Mouse (Mus musculus): Measurements from ENCODE around the gene Cyp2c40.
"Not testable (repeated sequence)": the region's sequence is repeated elsewhere in the genome, so short reads cannot be mapped to it uniquely, and the experiment has no call there.

Gene Cyp2c40
- long read RNA-seq, experiment 1, result 0 reads
- long read RNA-seq, experiment 2, result 0 reads

DNA sequence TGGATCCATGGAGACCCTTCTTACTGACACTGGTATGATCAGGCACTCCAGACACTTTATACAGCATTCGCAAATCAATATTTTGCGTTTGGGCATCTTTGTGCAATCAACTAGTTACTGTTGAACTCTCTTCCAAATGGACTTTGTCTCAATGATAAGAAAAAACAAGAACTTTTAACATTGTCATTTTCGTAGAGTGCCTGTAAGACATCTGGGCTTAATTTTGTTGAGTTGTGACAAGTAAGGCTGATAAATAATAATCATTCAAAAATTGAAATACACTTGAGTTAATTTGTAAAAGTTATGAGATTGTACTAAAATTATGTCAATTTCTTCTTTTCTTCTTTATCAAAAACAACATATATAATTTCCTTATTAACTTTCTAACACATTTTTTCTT lies at the start of gene Cyp2c40:
Gene Cyp2c40, minus strand, starts transcription at position 101 of the 400 bp plus-strand sequence.
- intact Hi-C loops (cut with DNase I), result not testable (repeated sequence)

DNA sequence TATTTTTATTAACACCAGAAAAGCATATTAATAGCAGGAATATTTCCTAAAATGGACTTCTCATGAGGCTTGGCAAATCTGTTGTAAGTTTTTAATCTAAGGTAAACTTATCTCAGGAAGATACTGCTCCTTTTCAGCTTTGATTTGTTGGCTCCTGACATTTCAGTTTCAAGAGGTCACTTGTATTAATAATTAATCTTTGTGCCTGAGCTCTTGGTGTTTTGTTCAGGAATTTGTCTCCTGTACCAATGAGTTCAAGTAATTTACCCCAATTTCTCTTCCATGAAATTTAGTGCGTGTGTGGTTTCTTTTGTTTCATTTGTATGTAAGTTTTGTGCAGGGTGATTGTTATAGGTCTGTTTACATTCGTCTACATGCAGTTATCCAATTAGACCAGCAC lies 8.3 kb upstream of the Cyp2c40 start:
- intact Hi-C loops (cut with DNase I), result not testable (repeated sequence)

DNA sequence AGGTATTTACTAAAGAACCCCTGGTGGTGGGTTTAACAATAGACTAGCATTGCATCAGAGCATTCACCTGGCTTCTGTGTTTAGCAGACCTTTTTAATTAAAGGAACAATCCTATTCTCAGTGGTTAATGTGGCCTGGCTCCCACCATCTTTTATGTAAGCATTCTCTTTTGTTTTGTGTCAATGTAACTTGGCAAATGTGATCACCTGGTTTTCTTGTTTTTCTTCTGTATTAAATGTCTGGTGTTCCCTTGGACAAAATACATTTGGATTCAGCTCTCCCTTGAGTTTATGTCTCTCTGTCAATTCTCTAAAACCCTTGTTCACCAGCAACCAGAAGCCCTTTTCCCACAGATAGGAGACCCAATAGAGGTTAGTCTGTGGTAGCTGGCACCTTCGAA lies 3.8 kb upstream of the Cyp2c40 start:
- intact Hi-C loops (cut with DNase I), result not testable (repeated sequence)

DNA sequence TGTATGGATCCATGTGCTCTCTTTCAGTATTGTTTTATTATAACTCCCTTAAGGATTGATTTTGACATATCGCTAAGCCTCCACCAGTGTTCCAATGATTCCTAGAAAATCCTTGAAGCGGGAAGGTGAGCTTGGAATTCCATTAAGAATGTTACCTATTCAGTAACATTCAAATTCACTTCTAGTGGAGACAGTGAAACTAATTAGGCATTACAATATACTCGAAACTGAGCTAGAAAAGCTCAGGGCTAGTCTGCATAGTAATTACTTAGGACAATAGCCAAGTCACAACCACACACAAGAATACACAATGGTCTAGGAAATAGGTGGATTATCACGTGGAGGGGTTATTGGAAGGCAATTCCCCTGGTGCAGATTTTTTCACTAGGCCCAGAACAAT lies 3.4 kb upstream of the Cyp2c40 start:
- intact Hi-C loops (cut with DNase I), result not testable (repeated sequence)

DNA sequence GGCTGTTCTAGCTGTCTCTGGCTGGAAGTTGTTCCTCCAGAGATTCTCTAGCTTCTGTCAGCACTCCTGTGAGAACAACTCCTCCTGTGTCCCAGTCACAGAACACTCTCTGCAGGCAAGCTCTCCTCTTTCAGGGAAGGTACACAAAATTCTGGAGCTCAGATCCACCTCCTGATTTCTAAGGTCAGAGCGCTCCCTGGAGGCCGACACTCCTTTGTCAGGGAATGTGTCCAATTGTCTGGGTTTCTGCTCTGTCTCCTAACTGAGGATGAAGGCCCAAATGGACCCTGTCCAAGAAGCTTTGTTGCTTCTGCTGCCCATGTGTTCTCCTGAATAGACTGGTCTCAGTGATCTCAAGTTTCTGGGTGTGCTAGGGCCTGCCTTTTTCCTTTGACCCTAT lies 27.2 kb downstream of the Cyp2c40 start:
- intact Hi-C loops (cut with DNase I), result loop anchor here (10.0 kb wide), 1 partner anchor 81 kb away; no protein-coding TSS in a partner anchor

DNA sequence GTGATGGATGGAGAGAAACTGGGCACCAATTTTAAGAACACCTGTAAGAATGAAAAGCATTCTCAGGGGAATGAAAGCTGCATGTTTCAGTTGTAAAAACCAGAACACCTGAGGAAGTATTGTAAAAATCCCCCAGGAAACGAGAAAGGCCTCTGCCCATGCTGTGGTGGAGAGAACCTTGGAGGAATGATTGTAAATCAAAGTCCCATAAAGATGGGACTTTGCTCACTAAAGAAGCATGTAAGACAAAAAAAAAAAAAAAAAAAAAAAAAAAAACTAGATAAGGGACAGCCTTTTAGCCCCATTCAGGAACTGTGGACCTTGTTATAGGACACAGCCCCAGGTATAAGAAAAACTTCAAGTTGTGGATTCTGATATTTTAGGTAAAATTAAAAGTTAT lies 67.3 kb downstream of the Cyp2c40 start:
- intact Hi-C loops (cut with DNase I), result no loop called here

DNA sequence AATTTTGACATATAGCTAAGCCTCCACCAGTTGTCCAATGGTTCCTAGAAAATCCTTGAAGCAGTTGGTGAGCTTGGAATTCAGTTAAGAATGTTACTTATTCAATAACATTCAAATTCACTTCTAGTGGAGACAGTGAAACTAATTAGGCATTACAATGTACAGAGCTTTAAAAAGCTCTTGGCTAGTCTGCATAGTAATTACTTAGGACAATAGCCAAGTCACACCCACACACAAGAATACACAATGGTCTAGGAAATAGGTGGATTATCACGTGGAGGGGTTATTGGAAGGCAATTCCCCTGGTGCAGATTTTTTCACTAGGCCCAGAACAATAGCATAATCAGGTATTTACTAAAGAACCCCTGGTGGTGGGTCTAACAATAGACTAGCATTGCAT lies 68.3 kb downstream of the Cyp2c40 start:
- intact Hi-C loops (cut with DNase I), result not testable (repeated sequence)

DNA sequence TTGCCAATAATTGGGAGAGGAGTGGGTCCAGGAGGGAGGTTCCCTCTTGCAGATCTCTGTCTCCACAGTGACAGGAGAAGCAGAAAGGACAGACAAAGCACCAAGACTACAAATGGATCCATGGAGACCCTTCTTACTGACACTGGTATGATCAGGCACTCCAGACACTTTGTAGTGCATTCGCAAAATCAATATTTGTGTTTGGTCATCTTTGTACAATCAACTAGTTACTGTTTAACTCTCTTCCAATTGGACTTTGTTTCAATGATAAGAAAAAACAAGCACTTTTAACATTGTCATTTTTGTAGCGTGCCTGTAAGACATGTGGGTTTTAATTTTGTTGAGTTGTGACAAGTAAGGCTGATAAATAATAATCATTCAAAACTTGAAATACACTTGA lies 71.7 kb downstream of the Cyp2c40 start, which contains the start of gene Cyp2c68:
Gene Cyp2c68, minus strand, starts transcription at position 135 of the 400 bp plus-strand sequence.
- intact Hi-C loops (cut with DNase I), result no loop called here
